Mouse (Mus musculus): ENCODE results near the gene Sox2. TPM values are rescaled to one million over a fixed set of nuclear protein-coding genes. Genes with fewer than 3 reads are reported as not detected.

Sox2 gene
- polyA plus RNA-seq, 1 experiment: 0.03 TPM

- Histone ChIP-seq H3K27me3 (replicated peaks; ENCODE audit: control insufficient read depth, insufficient read depth, low read length) (no peaks in the 10 kb centered on the region), H3K36me3 (ENCODE audit: control insufficient read depth, insufficient read depth, low read length) (no peaks in the 10 kb centered on the region), H3K4me3 (ENCODE audit: insufficient read depth, low read depth, low read length) (no peak overlapping the region), H3K4me1 (ENCODE audit: control insufficient read depth, insufficient read depth, low read length) (no peaks in the 10 kb centered on the region), H3K27ac (ENCODE audit: insufficient read depth, low read depth, low read length) (no peak overlapping the region)
- DNase-seq: no peak
- no peak for TF ChIP-seq POLR2A (IDR thresholded peaks at IDR 0.05; ENCODE audit: low read depth, low read length)
- no peak for TF ChIP-seq CTCF (conservative IDR thresholded peaks at IDR 0.05; ENCODE audit: insufficient read depth, insufficient read length, low read depth, low read length)
- 69% methylated on average over 8 of the region's 8 CpGs for WGBS
Observed at GRCm38 (mm10) chr3:34626521-34626920, 23.7 kb upstream of the Sox2 start.

GRCm38 (mm10) chr3:34630031-34630430 lies 20.2 kb upstream of the Sox2 start:
- Histone ChIP-seq H3K36me3 (ENCODE audit: control insufficient read depth, insufficient read depth, low read length) (no peaks in the 10 kb centered on the region), H3K4me1 (ENCODE audit: control insufficient read depth, insufficient read depth, low read length) (no peaks in the 10 kb centered on the region), H3K27me3 (replicated peaks; ENCODE audit: control insufficient read depth, insufficient read depth, low read length) (no peaks in the 10 kb centered on the region), H3K4me3 (ENCODE audit: insufficient read depth, low read depth, low read length) (no peak overlapping the region), H3K27ac (ENCODE audit: insufficient read depth, low read depth, low read length) (no peak overlapping the region)
- WGBS: 72% methylated on average over 8 of the region's 8 CpGs
- TF ChIP-seq POLR2A (IDR thresholded peaks at IDR 0.05; ENCODE audit: low read depth, low read length): no peak
- no peak for TF ChIP-seq CTCF (conservative IDR thresholded peaks at IDR 0.05; ENCODE audit: insufficient read depth, insufficient read length, low read depth, low read length)
- no peak for DNase-seq

- H3K27me3 ChIP-seq (replicated peaks; ENCODE audit: control insufficient read depth, insufficient read depth, low read length): no peaks in the 10 kb centered on the region
- no peak overlapping the region for H3K27ac ChIP-seq (ENCODE audit: insufficient read depth, low read depth, low read length)
- peak; percentile 63 for DNase-seq
- H3K36me3 ChIP-seq (ENCODE audit: control insufficient read depth, insufficient read depth, low read length): no peaks in the 10 kb centered on the region
- 30% methylated on average over 1 of the region's 1 CpGs for WGBS
- TF ChIP-seq CTCF (conservative IDR thresholded peaks at IDR 0.05; ENCODE audit: insufficient read depth, insufficient read length, low read depth, low read length) (no peak), POLR2A (IDR thresholded peaks at IDR 0.05; ENCODE audit: low read depth, low read length) (no peak)
- no peaks in the 10 kb centered on the region for H3K4me1 ChIP-seq (ENCODE audit: control insufficient read depth, insufficient read depth, low read length)
- H3K4me3 ChIP-seq (ENCODE audit: insufficient read depth, low read depth, low read length): no peak overlapping the region
Observed at GRCm38 (mm10) chr3:34630736-34631135, 19.5 kb upstream of the Sox2 start.

GRCm38 (mm10) chr3:34636958-34637357 lies 13.2 kb upstream of the Sox2 start:
- WGBS: 63% methylated on average over 6 of the region's 6 CpGs
- Histone ChIP-seq H3K36me3 (ENCODE audit: control insufficient read depth, insufficient read depth, low read length) (no peaks in the 10 kb centered on the region), H3K27ac (ENCODE audit: insufficient read depth, low read depth, low read length) (no peak overlapping the region), H3K27me3 (replicated peaks; ENCODE audit: control insufficient read depth, insufficient read depth, low read length) (peaks cover 5% of the 10 kb centered on the region), H3K4me1 (ENCODE audit: control insufficient read depth, insufficient read depth, low read length) (no peaks in the 10 kb centered on the region), H3K4me3 (ENCODE audit: insufficient read depth, low read depth, low read length) (no peak overlapping the region)
- TF ChIP-seq POLR2A (IDR thresholded peaks at IDR 0.05; ENCODE audit: low read depth, low read length): no peak
- no peak for DNase-seq

- TF ChIP-seq POLR2A (IDR thresholded peaks at IDR 0.05; ENCODE audit: low read depth, low read length) (no peak), CTCF (conservative IDR thresholded peaks at IDR 0.05; ENCODE audit: insufficient read depth, insufficient read length, low read depth, low read length) (no peak)
- 49% methylated on average over 5 of the region's 5 CpGs for WGBS
Observed at GRCm38 (mm10) chr3:34637481-34637880, 12.7 kb upstream of the Sox2 start.

DNA sequence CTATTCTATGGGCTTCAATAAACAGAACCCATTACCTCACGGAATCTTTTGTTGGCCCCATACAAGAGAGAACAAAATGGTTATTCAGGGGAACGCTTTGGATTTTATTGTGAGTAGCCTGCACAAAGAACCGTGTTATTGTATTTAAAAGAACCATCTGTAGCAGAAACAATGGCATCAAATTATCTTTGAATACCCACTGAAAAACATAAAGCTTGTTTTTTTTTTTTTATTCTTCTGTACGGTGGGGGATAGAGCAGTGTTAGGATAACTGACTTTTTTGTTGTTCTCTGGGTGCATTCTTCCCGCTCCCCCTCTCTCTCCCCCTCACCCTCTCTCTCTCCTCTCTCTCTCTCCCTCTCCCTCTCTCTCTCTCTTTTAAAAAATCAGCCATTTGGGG lies 12.3 kb upstream of the Sox2 start:
- TF ChIP-seq POLR2A (IDR thresholded peaks at IDR 0.05; ENCODE audit: low read depth, low read length) (no peak), CTCF (conservative IDR thresholded peaks at IDR 0.05; ENCODE audit: insufficient read depth, insufficient read length, low read depth, low read length) (no peak)
- Histone ChIP-seq H3K27ac (ENCODE audit: insufficient read depth, low read depth, low read length) (no peak overlapping the region), H3K27me3 (replicated peaks; ENCODE audit: control insufficient read depth, insufficient read depth, low read length) (peaks cover 8% of the 10 kb centered on the region), H3K36me3 (ENCODE audit: control insufficient read depth, insufficient read depth, low read length) (no peaks in the 10 kb centered on the region), H3K4me3 (ENCODE audit: insufficient read depth, low read depth, low read length) (no peak overlapping the region), H3K4me1 (ENCODE audit: control insufficient read depth, insufficient read depth, low read length) (no peaks in the 10 kb centered on the region)
- DNase-seq: no peak
- 41% methylated on average over 5 of the region's 5 CpGs for WGBS

More at GRCm38 (mm10) chr3:34637481-34637880, 12.7 kb upstream of the Sox2 start:
- Histone ChIP-seq H3K27ac (ENCODE audit: insufficient read depth, low read depth, low read length) (no peak overlapping the region), H3K27me3 (replicated peaks; ENCODE audit: control insufficient read depth, insufficient read depth, low read length) (peaks cover 6% of the 10 kb centered on the region), H3K4me3 (ENCODE audit: insufficient read depth, low read depth, low read length) (no peak overlapping the region), H3K36me3 (ENCODE audit: control insufficient read depth, insufficient read depth, low read length) (no peaks in the 10 kb centered on the region), H3K4me1 (ENCODE audit: control insufficient read depth, insufficient read depth, low read length) (no peaks in the 10 kb centered on the region)
- no peak for DNase-seq

DNA sequence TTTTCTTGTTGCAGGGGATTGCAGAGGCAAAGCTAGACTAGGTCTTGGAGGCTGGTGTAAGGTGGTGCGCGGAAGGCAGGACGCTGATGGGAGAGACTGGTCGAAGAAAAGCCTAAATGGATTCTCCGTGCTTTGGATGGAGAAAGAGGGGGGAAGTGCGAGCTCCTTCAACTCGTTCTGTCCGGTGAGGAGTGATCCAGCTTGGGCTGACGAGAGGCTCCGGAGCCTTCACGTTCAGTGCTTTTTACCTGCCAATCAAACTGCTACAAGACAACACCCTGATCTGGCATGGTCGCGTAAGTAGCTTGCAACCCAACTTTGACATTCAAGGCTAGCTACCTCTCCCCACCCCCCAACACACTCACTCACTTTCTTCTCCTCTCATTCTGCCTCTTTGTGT lies 11.9 kb upstream of the Sox2 start:
- Histone ChIP-seq H3K36me3 (ENCODE audit: control insufficient read depth, insufficient read depth, low read length) (no peaks in the 10 kb centered on the region), H3K27ac (ENCODE audit: insufficient read depth, low read depth, low read length) (no peak overlapping the region), H3K4me1 (ENCODE audit: control insufficient read depth, insufficient read depth, low read length) (no peaks in the 10 kb centered on the region), H3K27me3 (replicated peaks; ENCODE audit: control insufficient read depth, insufficient read depth, low read length) (peaks cover 8% of the 10 kb centered on the region), H3K4me3 (ENCODE audit: insufficient read depth, low read depth, low read length) (no peak overlapping the region)
- 10% methylated on average over 13 of the region's 13 CpGs for WGBS
- no peak for TF ChIP-seq POLR2A (IDR thresholded peaks at IDR 0.05; ENCODE audit: low read depth, low read length)
- TF ChIP-seq CTCF (conservative IDR thresholded peaks at IDR 0.05; ENCODE audit: insufficient read depth, insufficient read length, low read depth, low read length): no peak
- no peak for DNase-seq

All from kidney, adult 2 months (tissue).